Mouse (Mus musculus): ENCODE data around the gene Icam4. TPM values are rescaled to one million over a fixed set of nuclear protein-coding genes. Genes with fewer than 3 reads are reported as not detected.

The Icam4 gene
- total RNA-seq, 1 experiment, result 1.5 TPM

DNA sequence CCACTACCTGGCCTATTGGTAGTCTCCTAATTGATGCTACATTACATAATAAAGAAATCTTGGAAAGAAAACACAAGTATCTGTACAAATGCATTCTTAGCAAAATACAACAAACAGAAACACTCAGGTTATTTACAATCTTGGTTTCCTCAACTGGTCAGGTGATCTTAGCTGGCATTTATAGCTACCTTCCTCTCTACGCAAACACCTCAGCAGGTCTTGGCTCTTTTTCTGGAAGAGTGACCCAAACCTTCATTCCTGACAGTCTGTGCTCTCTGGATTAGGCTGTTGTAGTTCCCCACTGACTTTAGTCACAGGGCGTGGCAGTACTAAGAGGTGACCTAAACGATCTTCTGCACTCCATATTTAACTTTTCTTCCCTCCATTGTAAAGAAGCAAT lies 16.1 kb downstream of the Icam4 start:
- Histone ChIP-seq H3K36me3 (ENCODE audit: control insufficient read depth, insufficient read depth, low read length, poor library complexity, severe bottlenecking) (no peaks in the 10 kb centered on the region), H3K9me3 (ENCODE audit: control insufficient read depth, insufficient read depth, low read depth, low read length) (no peaks in the 10 kb centered on the region), H3K9ac (ENCODE audit: insufficient read depth, low read depth, low read length, poor library complexity, severe bottlenecking) (no peak overlapping the region), H3K4me3 (ENCODE audit: insufficient read depth in 1 of 2, low read depth in 1 of 2, low read length in 2 of 2, poor library complexity in 1 of 2, severe bottlenecking in 1 of 2) (no peak overlapping the region), H3K27ac (ENCODE audit: insufficient read depth, low read depth, low read length, poor library complexity, severe bottlenecking) (no peak overlapping the region), H3K4me1 (ENCODE audit: control insufficient read depth in 2 of 2, insufficient read depth in 2 of 2, low read length in 2 of 2, poor library complexity in 1 of 2) (peaks cover 0 to 3% of the 10 kb centered on the region in 2 experiments; a peak in 1 of 4 replicates)
- no peak for DNase-seq (ENCODE audit: low read depth, low spot score)
- TF ChIP-seq CHD2 (IDR thresholded peaks at IDR 0.05; ENCODE audit: low read depth, low read length), result no peak
- TF ChIP-seq HCFC1 (IDR thresholded peaks at IDR 0.05; ENCODE audit: borderline replicate concordance, insufficient read depth, low read length), result no peak
- no peak for TF ChIP-seq MAFK (IDR thresholded peaks at IDR 0.05; ENCODE audit: insufficient read depth, low read depth, low read length)
- no peak for TF ChIP-seq ZNF384 (IDR thresholded peaks at IDR 0.05; ENCODE audit: low read depth, low read length)
- no peak for TF ChIP-seq ZC3H11A (IDR thresholded peaks at IDR 0.05; ENCODE audit: borderline replicate concordance, low read depth, low read length)
- in situ Hi-C loops (cut with MboI; ENCODE audit: low sequenced_read_pairs in 2 of 2, unreplicated experiment in 2 of 2), result no loop called here

DNA sequence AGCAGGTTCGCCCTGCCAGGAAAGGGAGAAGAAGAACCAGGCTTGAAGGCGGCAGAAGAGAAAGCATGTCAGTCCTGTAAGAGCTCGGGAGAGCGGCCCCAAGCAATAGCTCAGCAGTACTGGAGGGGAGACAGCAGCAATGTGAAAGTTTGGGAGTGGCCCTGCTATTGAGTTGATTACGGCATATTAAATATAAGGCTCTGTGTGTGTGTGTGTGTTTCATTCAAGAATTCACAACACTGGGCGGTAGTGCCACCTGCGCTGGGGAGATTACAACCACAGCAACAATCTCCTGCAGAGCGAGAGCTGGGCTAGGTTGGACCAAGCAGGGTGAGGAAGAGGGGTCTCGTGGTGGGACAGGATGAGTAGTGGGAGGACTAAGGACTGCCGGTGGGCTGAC lies 22.4 kb downstream of the Icam4 start:
- no peaks in the 10 kb centered on the region for H3K36me3 ChIP-seq (ENCODE audit: control insufficient read depth, insufficient read depth, low read length, poor library complexity, severe bottlenecking)
- in situ Hi-C loops (cut with MboI; ENCODE audit: low sequenced_read_pairs in 2 of 2, unreplicated experiment in 2 of 2), result no loop called here
- TF ChIP-seq MAFK (IDR thresholded peaks at IDR 0.05; ENCODE audit: insufficient read depth, low read depth, low read length) (no peak), HCFC1 (IDR thresholded peaks at IDR 0.05; ENCODE audit: borderline replicate concordance, insufficient read depth, low read length) (no peak), ZNF384 (IDR thresholded peaks at IDR 0.05; ENCODE audit: low read depth, low read length) (no peak), CHD2 (IDR thresholded peaks at IDR 0.05; ENCODE audit: low read depth, low read length) (no peak), ZC3H11A (IDR thresholded peaks at IDR 0.05; ENCODE audit: borderline replicate concordance, low read depth, low read length) (no peak)
- H3K9ac ChIP-seq (ENCODE audit: insufficient read depth, low read depth, low read length, poor library complexity, severe bottlenecking), result no peak overlapping the region
- H3K4me3 ChIP-seq (ENCODE audit: insufficient read depth in 1 of 2, low read depth in 1 of 2, low read length in 2 of 2, poor library complexity in 1 of 2, severe bottlenecking in 1 of 2), result no peak overlapping the region
- H3K9me3 ChIP-seq (ENCODE audit: control insufficient read depth, insufficient read depth, low read depth, low read length), result no peaks in the 10 kb centered on the region
- no peak for DNase-seq (ENCODE audit: low read depth, low spot score)
- no peak overlapping the region for H3K27ac ChIP-seq (ENCODE audit: insufficient read depth, low read depth, low read length, poor library complexity, severe bottlenecking)
- no peaks in the 10 kb centered on the region for H3K4me1 ChIP-seq (ENCODE audit: control insufficient read depth in 2 of 2, insufficient read depth in 2 of 2, low read length in 2 of 2, poor library complexity in 1 of 2)

DNA sequence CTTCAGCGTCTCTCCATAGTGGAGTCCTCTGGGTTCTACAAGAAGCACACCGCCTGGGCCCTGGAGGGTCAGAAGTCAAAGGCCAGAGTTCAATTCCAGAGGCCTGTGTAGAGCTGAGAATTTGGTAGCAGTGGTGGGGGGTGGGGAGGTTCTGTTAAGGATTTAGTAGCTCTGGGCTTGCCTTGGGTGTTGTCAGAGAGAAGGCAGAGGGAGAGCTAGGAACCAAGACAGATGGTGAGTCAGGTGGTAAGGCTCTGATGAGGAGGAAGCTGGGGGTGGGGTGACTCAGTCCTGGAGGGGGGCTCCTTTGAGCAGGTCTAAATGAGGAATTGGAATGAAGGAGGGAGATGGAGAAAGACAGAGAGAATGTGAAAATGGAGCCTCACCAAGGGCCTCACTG lies 33.8 kb downstream of the Icam4 start:
- H3K4me1 ChIP-seq (ENCODE audit: control insufficient read depth in 2 of 2, insufficient read depth in 2 of 2, low read length in 2 of 2, poor library complexity in 1 of 2), result peaks cover 0 to 6% of the 10 kb centered on the region in 2 experiments; a peak in 1 of 4 replicates
- TF ChIP-seq HCFC1 (IDR thresholded peaks at IDR 0.05; ENCODE audit: borderline replicate concordance, insufficient read depth, low read length), result no peak
- no peak for TF ChIP-seq CHD2 (IDR thresholded peaks at IDR 0.05; ENCODE audit: low read depth, low read length)
- no peak for TF ChIP-seq MAFK (IDR thresholded peaks at IDR 0.05; ENCODE audit: insufficient read depth, low read depth, low read length)
- TF ChIP-seq ZNF384 (IDR thresholded peaks at IDR 0.05; ENCODE audit: low read depth, low read length), result no peak
- TF ChIP-seq ZC3H11A (IDR thresholded peaks at IDR 0.05; ENCODE audit: borderline replicate concordance, low read depth, low read length), result no peak
- in situ Hi-C loops (cut with MboI; ENCODE audit: low sequenced_read_pairs in 2 of 2, unreplicated experiment in 2 of 2), result no loop called here
- peaks cover 14% of the 10 kb centered on the region; the same call in 1 of the 2 replicates for H3K36me3 ChIP-seq (ENCODE audit: control insufficient read depth, insufficient read depth, low read length, poor library complexity, severe bottlenecking)
- no peaks in the 10 kb centered on the region for H3K9me3 ChIP-seq (ENCODE audit: control insufficient read depth, insufficient read depth, low read depth, low read length)
- peak overlapping the region; percentile 35; the same call in 1 of the 2 replicates for H3K9ac ChIP-seq (ENCODE audit: insufficient read depth, low read depth, low read length, poor library complexity, severe bottlenecking)
- H3K4me3 ChIP-seq (ENCODE audit: insufficient read depth in 1 of 2, low read depth in 1 of 2, low read length in 2 of 2, poor library complexity in 1 of 2, severe bottlenecking in 1 of 2), result no peak overlapping the region
- DNase-seq (ENCODE audit: low read depth, low spot score), result no peak
- H3K27ac ChIP-seq (ENCODE audit: insufficient read depth, low read depth, low read length, poor library complexity, severe bottlenecking), result peak overlapping the region; percentile 25; the same call in 1 of the 2 replicates

DNA sequence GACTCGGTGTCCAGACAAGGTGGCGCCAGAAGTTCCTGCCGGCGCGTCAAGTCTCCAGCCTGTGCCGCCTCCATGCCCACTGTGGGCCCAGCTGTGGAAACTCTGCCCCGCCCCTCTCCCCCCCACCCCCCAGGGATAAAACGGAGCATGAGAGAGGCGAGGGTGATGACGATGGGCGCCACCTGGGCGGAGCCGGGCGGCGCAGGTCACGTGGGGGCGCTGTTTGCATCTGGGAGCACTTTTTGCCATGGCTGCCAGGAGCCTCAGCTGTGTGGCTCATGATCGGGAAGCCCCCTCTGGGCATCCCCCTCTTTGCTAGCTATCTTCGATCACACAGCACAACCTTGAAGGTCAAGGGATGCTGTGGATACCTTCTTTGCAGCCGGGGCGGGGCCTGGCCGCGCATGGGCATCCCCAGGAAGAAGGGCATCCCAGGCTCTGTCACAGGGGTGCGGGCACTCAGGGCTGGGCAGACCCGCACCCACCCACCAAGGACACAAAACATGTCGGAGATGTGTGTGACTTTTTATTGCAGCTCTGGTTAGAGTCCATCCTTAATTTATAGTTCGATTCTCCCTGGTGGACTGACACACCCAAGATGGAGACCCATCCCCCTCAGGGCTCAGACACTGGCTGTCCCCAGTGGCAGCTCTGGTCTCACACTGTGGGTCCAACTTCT lies 38.0 kb downstream of the Icam4 start, which contains the start of gene Zglp1:
TSS of gene Zglp1 (minus strand) at position 88 of the 679 bp plus-strand sequence.
- peaks cover 26% of the 10 kb centered on the region; the same call in 1 of the 2 replicates for H3K36me3 ChIP-seq (ENCODE audit: control insufficient read depth, insufficient read depth, low read length, poor library complexity, severe bottlenecking)
- H3K9ac ChIP-seq (ENCODE audit: insufficient read depth, low read depth, low read length, poor library complexity, severe bottlenecking), result peak within 1 kb of the TSS; percentile 21; the same call in 1 of the 2 replicates
- in situ Hi-C loops (cut with MboI; ENCODE audit: low sequenced_read_pairs in 2 of 2, unreplicated experiment in 2 of 2), result no loop called here
- peaks cover 0 to 6% of the 10 kb centered on the region in 2 experiments; a peak in 1 of 4 replicates for H3K4me1 ChIP-seq (ENCODE audit: control insufficient read depth in 2 of 2, insufficient read depth in 2 of 2, low read length in 2 of 2, poor library complexity in 1 of 2)
- DNase-seq (ENCODE audit: low read depth, low spot score), result no peak
- H3K9me3 ChIP-seq (ENCODE audit: control insufficient read depth, insufficient read depth, low read depth, low read length), result no peaks in the 10 kb centered on the region
- no peak within 1 kb of the TSS for H3K27ac ChIP-seq (ENCODE audit: insufficient read depth, low read depth, low read length, poor library complexity, severe bottlenecking)
- TF ChIP-seq ZNF384 (IDR thresholded peaks at IDR 0.05; ENCODE audit: low read depth, low read length), result no peak
- no peak for TF ChIP-seq MAFK (IDR thresholded peaks at IDR 0.05; ENCODE audit: insufficient read depth, low read depth, low read length)
- TF ChIP-seq ZC3H11A (IDR thresholded peaks at IDR 0.05; ENCODE audit: borderline replicate concordance, low read depth, low read length), result no peak
- TF ChIP-seq HCFC1 (IDR thresholded peaks at IDR 0.05; ENCODE audit: borderline replicate concordance, insufficient read depth, low read length), result no peak
- TF ChIP-seq CHD2 (IDR thresholded peaks at IDR 0.05; ENCODE audit: low read depth, low read length), result no peak
- H3K4me3 ChIP-seq (ENCODE audit: insufficient read depth in 1 of 2, low read depth in 1 of 2, low read length in 2 of 2, poor library complexity in 1 of 2, severe bottlenecking in 1 of 2), result peak within 1 kb of the TSS; percentile 56 to 57

Data from ES-E14 (cell line).